Mouse (Mus musculus): Measurements from ENCODE around the gene Tnp2. TPM values are rescaled to one million over a fixed set of nuclear protein-coding genes. Genes with fewer than 3 reads are reported as not detected.

Gene Tnp2
- polyA plus RNA-seq, 1 experiment from 2014 or later, result not detected

- no peak overlapping the region for H3K4me2 ChIP-seq (ENCODE audit: low read depth, low read length)
- peaks cover 19% of the 10 kb centered on the region for H3K4me1 ChIP-seq (ENCODE audit: control insufficient read depth, insufficient read depth, low read length)
- no peak overlapping the region for H3K9ac ChIP-seq (ENCODE audit: low read length)
- WGBS, result 58% methylated on average over 5 of the region's 5 CpGs
- H3K36me3 ChIP-seq (ENCODE audit: control insufficient read depth, insufficient read depth, low read length), result no peaks in the 10 kb centered on the region
- no peak overlapping the region for H3K27ac ChIP-seq (ENCODE audit: low read length)
- no peak for ATAC-seq (ENCODE audit: insufficient read depth, low FRiP score)
- no peak overlapping the region for H3K4me3 ChIP-seq (replicated peaks; ENCODE audit: low read length)
- no peaks in the 10 kb centered on the region for H3K27me3 ChIP-seq (ENCODE audit: control insufficient read depth, insufficient read depth, low read length)
- no peaks in the 10 kb centered on the region for H3K9me3 ChIP-seq (replicated peaks; ENCODE audit: control insufficient read depth, low read length)
Observed at GRCm38 (mm10) chr16:10777579-10778160, 10.8 kb downstream of the Tnp2 start.

- H3K9ac ChIP-seq (ENCODE audit: low read length), result no peak overlapping the region
- no peaks in the 10 kb centered on the region for H3K36me3 ChIP-seq (ENCODE audit: control insufficient read depth, insufficient read depth, low read length)
- no peaks in the 10 kb centered on the region for H3K9me3 ChIP-seq (replicated peaks; ENCODE audit: control insufficient read depth, low read length)
- H3K4me3 ChIP-seq (replicated peaks; ENCODE audit: low read length), result no peak overlapping the region
- WGBS, result 38% methylated on average over 7 of the region's 7 CpGs
- H3K27ac ChIP-seq (ENCODE audit: low read length), result no peak overlapping the region
- H3K4me2 ChIP-seq (ENCODE audit: low read depth, low read length), result no peak overlapping the region
- no peaks in the 10 kb centered on the region for H3K27me3 ChIP-seq (ENCODE audit: control insufficient read depth, insufficient read depth, low read length)
- peaks cover 5% of the 10 kb centered on the region; the same call in 1 of the 2 replicates for H3K4me1 ChIP-seq (ENCODE audit: control insufficient read depth, insufficient read depth, low read length)
- ATAC-seq (ENCODE audit: insufficient read depth, low FRiP score), result no peak
Observed at GRCm38 (mm10) chr16:10776322-10776721, 12.1 kb downstream of the Tnp2 start.

- Histone ChIP-seq H3K4me1 (ENCODE audit: control insufficient read depth, insufficient read depth, low read length) (0 out of 2 replicates have a peak, but pooled peaks cover 8% of the 10 kb centered on the region), H3K9me3 (replicated peaks; ENCODE audit: control insufficient read depth, low read length) (no peaks in the 10 kb centered on the region), H3K27me3 (ENCODE audit: control insufficient read depth, insufficient read depth, low read length) (no peaks in the 10 kb centered on the region), H3K9ac (ENCODE audit: low read length) (no peak overlapping the region), H3K27ac (ENCODE audit: low read length) (no peak overlapping the region), H3K36me3 (ENCODE audit: control insufficient read depth, insufficient read depth, low read length) (no peaks in the 10 kb centered on the region), H3K4me2 (ENCODE audit: low read depth, low read length) (no peak overlapping the region), H3K4me3 (replicated peaks; ENCODE audit: low read length) (no peak overlapping the region)
- no peak for ATAC-seq (ENCODE audit: insufficient read depth, low FRiP score)
- WGBS, result 50% methylated on average over 4 of the region's 4 CpGs
Observed at GRCm38 (mm10) chr16:10774726-10775125, 13.7 kb downstream of the Tnp2 start.

GRCm38 (mm10) chr16:10773543-10773942, 14.9 kb downstream of the Tnp2 start:
- Histone ChIP-seq H3K36me3 (ENCODE audit: control insufficient read depth, insufficient read depth, low read length) (no peaks in the 10 kb centered on the region), H3K4me1 (ENCODE audit: control insufficient read depth, insufficient read depth, low read length) (0 out of 2 replicates have a peak, but pooled peaks cover 12% of the 10 kb centered on the region), H3K9me3 (replicated peaks; ENCODE audit: control insufficient read depth, low read length) (no peaks in the 10 kb centered on the region), H3K4me2 (ENCODE audit: low read depth, low read length) (no peak overlapping the region), H3K9ac (ENCODE audit: low read length) (no peak overlapping the region), H3K27ac (ENCODE audit: low read length) (no peak overlapping the region), H3K4me3 (replicated peaks; ENCODE audit: low read length) (no peak overlapping the region), H3K27me3 (ENCODE audit: control insufficient read depth, insufficient read depth, low read length) (no peaks in the 10 kb centered on the region)
- no peak for ATAC-seq (ENCODE audit: insufficient read depth, low FRiP score)
- WGBS, result 77% methylated on average over 8 of the region's 8 CpGs

- Histone ChIP-seq H3K9ac (ENCODE audit: low read length) (no peak overlapping the region), H3K4me1 (ENCODE audit: control insufficient read depth, insufficient read depth, low read length) (0 out of 2 replicates have a peak, but pooled peaks cover 12% of the 10 kb centered on the region), H3K4me2 (ENCODE audit: low read depth, low read length) (no peak overlapping the region), H3K27me3 (ENCODE audit: control insufficient read depth, insufficient read depth, low read length) (no peaks in the 10 kb centered on the region), H3K9me3 (replicated peaks; ENCODE audit: control insufficient read depth, low read length) (no peaks in the 10 kb centered on the region), H3K36me3 (ENCODE audit: control insufficient read depth, insufficient read depth, low read length) (no peaks in the 10 kb centered on the region), H3K4me3 (replicated peaks; ENCODE audit: low read length) (no peak overlapping the region), H3K27ac (ENCODE audit: low read length) (no peak overlapping the region)
- WGBS, result 71% methylated on average over 19 of the region's 19 CpGs
- ATAC-seq (ENCODE audit: insufficient read depth, low FRiP score), result no peak
Observed at GRCm38 (mm10) chr16:10771769-10772510, 16.5 kb downstream of the Tnp2 start.

- Histone ChIP-seq H3K4me2 (ENCODE audit: low read depth, low read length) (no peak overlapping the region), H3K27me3 (ENCODE audit: control insufficient read depth, insufficient read depth, low read length) (no peaks in the 10 kb centered on the region), H3K9me3 (replicated peaks; ENCODE audit: control insufficient read depth, low read length) (no peaks in the 10 kb centered on the region), H3K4me3 (replicated peaks; ENCODE audit: low read length) (no peak overlapping the region), H3K27ac (ENCODE audit: low read length) (no peak overlapping the region; the same call in 1 of the 2 replicates), H3K36me3 (ENCODE audit: control insufficient read depth, insufficient read depth, low read length) (no peaks in the 10 kb centered on the region), H3K9ac (ENCODE audit: low read length) (no peak overlapping the region), H3K4me1 (ENCODE audit: control insufficient read depth, insufficient read depth, low read length) (0 out of 2 replicates have a peak, but pooled peaks cover 9% of the 10 kb centered on the region)
- peak; percentile 27; the same call in 1 of the 2 replicates for ATAC-seq (ENCODE audit: insufficient read depth, low FRiP score)
- WGBS, result 39% methylated on average over 4 of the region's 4 CpGs
Observed at GRCm38 (mm10) chr16:10770531-10771325, 17.7 kb downstream of the Tnp2 start.

- no peaks in the 10 kb centered on the region for H3K27me3 ChIP-seq (ENCODE audit: control insufficient read depth, insufficient read depth, low read length)
- H3K9ac ChIP-seq (ENCODE audit: low read length), result no peak overlapping the region
- H3K4me3 ChIP-seq (replicated peaks; ENCODE audit: low read length), result no peak overlapping the region
- ATAC-seq (ENCODE audit: insufficient read depth, low FRiP score), result no peak
- H3K9me3 ChIP-seq (replicated peaks; ENCODE audit: control insufficient read depth, low read length), result no peaks in the 10 kb centered on the region
- H3K4me1 ChIP-seq (ENCODE audit: control insufficient read depth, insufficient read depth, low read length), result 0 out of 2 replicates have a peak, but pooled peaks cover 9% of the 10 kb centered on the region
- no peak overlapping the region for H3K27ac ChIP-seq (ENCODE audit: low read length)
- H3K4me2 ChIP-seq (ENCODE audit: low read depth, low read length), result no peak overlapping the region
- 68% methylated on average over 2 of the region's 2 CpGs for WGBS
- no peaks in the 10 kb centered on the region for H3K36me3 ChIP-seq (ENCODE audit: control insufficient read depth, insufficient read depth, low read length)
Observed at GRCm38 (mm10) chr16:10769661-10770060, 18.8 kb downstream of the Tnp2 start.

GRCm38 (mm10) chr16:10768821-10769220, 19.6 kb downstream of the Tnp2 start:
- WGBS, result 53% methylated on average over 9 of the region's 9 CpGs
- no peaks in the 10 kb centered on the region for H3K36me3 ChIP-seq (ENCODE audit: control insufficient read depth, insufficient read depth, low read length)
- H3K4me3 ChIP-seq (replicated peaks; ENCODE audit: low read length), result no peak overlapping the region
- no peaks in the 10 kb centered on the region for H3K9me3 ChIP-seq (replicated peaks; ENCODE audit: control insufficient read depth, low read length)
- no peaks in the 10 kb centered on the region for H3K27me3 ChIP-seq (ENCODE audit: control insufficient read depth, insufficient read depth, low read length)
- H3K4me2 ChIP-seq (ENCODE audit: low read depth, low read length), result no peak overlapping the region
- H3K9ac ChIP-seq (ENCODE audit: low read length), result no peak overlapping the region
- ATAC-seq (ENCODE audit: insufficient read depth, low FRiP score), result no peak
- 0 out of 2 replicates have a peak, but pooled peaks cover 12% of the 10 kb centered on the region for H3K4me1 ChIP-seq (ENCODE audit: control insufficient read depth, insufficient read depth, low read length)
- no peak overlapping the region for H3K27ac ChIP-seq (ENCODE audit: low read length)

GRCm38 (mm10) chr16:10767158-10767557, 21.3 kb downstream of the Tnp2 start:
- no peaks in the 10 kb centered on the region for H3K9me3 ChIP-seq (replicated peaks; ENCODE audit: control insufficient read depth, low read length)
- H3K27ac ChIP-seq (ENCODE audit: low read length), result no peak overlapping the region
- H3K4me1 ChIP-seq (ENCODE audit: control insufficient read depth, insufficient read depth, low read length), result peaks cover 17% of the 10 kb centered on the region; the same call in 1 of the 2 replicates
- 49% methylated on average over 4 of the region's 4 CpGs for WGBS
- H3K36me3 ChIP-seq (ENCODE audit: control insufficient read depth, insufficient read depth, low read length), result no peaks in the 10 kb centered on the region
- H3K27me3 ChIP-seq (ENCODE audit: control insufficient read depth, insufficient read depth, low read length), result no peaks in the 10 kb centered on the region
- no peak for ATAC-seq (ENCODE audit: insufficient read depth, low FRiP score)
- H3K4me2 ChIP-seq (ENCODE audit: low read depth, low read length), result no peak overlapping the region
- H3K9ac ChIP-seq (ENCODE audit: low read length), result no peak overlapping the region
- H3K4me3 ChIP-seq (replicated peaks; ENCODE audit: low read length), result no peak overlapping the region
